ENCODE assay signal across 11 mouse cellular contexts in genomic region chr4:45683205-45683604, GRCm38 (mm10).
DNase-seq lines count a peak whose midpoint lies in the region; ATAC-seq and TF ChIP-seq lines count a peak whose summit lies in the region.
"Had no signal": no experiment of that assay in that cellular context is flagged by ENCODE, and none has a peak within 500 bp of the region (broad histone marks: within the 10 kb centered on the region; RNA-seq: fewer than 3 reads in every experiment).

No protein-coding gene starts in this region.

- H3K4me2 ChIP-seq in liver, postnatal 0 days (ENCODE audit: low read depth, low read length) = no peak overlapping the region
- H3K4me2 ChIP-seq: hindbrain, embryonic 12.5 days; stomach, embryonic 15.5 days had no signal

- H3K36me3 ChIP-seq in liver, postnatal 0 days (replicated peaks; ENCODE audit: insufficient read depth, low read length) = no peaks in the 10 kb centered on the region
- H3K36me3 ChIP-seq: hindbrain, embryonic 12.5 days; stomach, embryonic 15.5 days had no signal

- no peak overlapping the region for H3K27ac ChIP-seq in liver, postnatal 0 days (ENCODE audit: low read depth)
- H3K27ac ChIP-seq: hindbrain, embryonic 12.5 days; stomach, embryonic 15.5 days had no signal

- WGBS in liver, postnatal 0 days (ENCODE audit: insufficient replicate concordance) = 74% methylated on average over 3 of the region's 3 CpGs

- DNase-seq in heart, adult 11 months = peak; percentile 94
- DNase-seq in heart, postnatal 25 days (ENCODE audit: low spot score) = no peak
- DNase-seq in urinary bladder, postnatal 25 days (ENCODE audit: low spot score) = peak; percentile 8
- no peak for DNase-seq in urinary bladder, postnatal 10 days (ENCODE audit: low spot score)
- DNase-seq in kidney, adult 8-10 months = peak; percentile 16 to 18
- DNase-seq in urinary bladder, postnatal 36 days (ENCODE audit: low spot score in 2 of 2) = peak; percentile 5 to 48
- no peak for DNase-seq in left cerebral cortex, postnatal 4 days
- DNase-seq in liver, postnatal 0 days = no peak

- no peak for ATAC-seq in liver, postnatal 0 days
- ATAC-seq: midbrain, embryonic 16.5 days had no signal

- H3K4me3 ChIP-seq in liver, postnatal 0 days (ENCODE audit: low read depth, low read length) = no peak overlapping the region
- H3K4me3 ChIP-seq: hindbrain, embryonic 12.5 days; stomach, embryonic 15.5 days had no signal

- intact Hi-C loops in heart, postnatal 25 days (cut with DNase I) = no loop called here
- intact Hi-C loops in left cerebral cortex, postnatal 4 days (cut with DNase I) = no loop called here

- H3K4me1 ChIP-seq in liver, postnatal 0 days (ENCODE audit: insufficient read depth) = no peaks in the 10 kb centered on the region
- H3K4me1 ChIP-seq: stomach, embryonic 15.5 days had no signal

- no peak for TF ChIP-seq EP300 in liver, postnatal 0 days (IDR thresholded peaks at IDR 0.05; ENCODE audit: low read depth)

- TF ChIP-seq CTCF in liver, postnatal 0 days (IDR thresholded peaks at IDR 0.05; ENCODE audit: low read depth) = no peak

- no peaks in the 10 kb centered on the region for H3K9me3 ChIP-seq in liver, postnatal 0 days (ENCODE audit: low read length)
- H3K9me3 ChIP-seq: hindbrain, embryonic 12.5 days; stomach, embryonic 15.5 days had no signal

- no peaks in the 10 kb centered on the region for H3K27me3 ChIP-seq in liver, postnatal 0 days (ENCODE audit: insufficient read depth, low read length)
- H3K27me3 ChIP-seq: hindbrain, embryonic 12.5 days; stomach, embryonic 15.5 days had no signal

- no peak overlapping the region for H3K9ac ChIP-seq in liver, postnatal 0 days (replicated peaks)
- H3K9ac ChIP-seq: hindbrain, embryonic 12.5 days; stomach, embryonic 15.5 days had no signal

Comparison
In these comparisons a context has a peak if more than half of its experiments do, and no peak if none do; other contexts are left out.
1. DNase-seq: peak in heart, adult 11 months (single experiment), urinary bladder, postnatal 25 days (single experiment), kidney, adult 8-10 months (2 of 2) and urinary bladder, postnatal 36 days (2 of 2); none in heart, postnatal 25 days (single experiment), urinary bladder, postnatal 10 days (single experiment), left cerebral cortex, postnatal 4 days (single experiment) and liver, postnatal 0 days (single experiment).